Mouse (Mus musculus) left cerebral cortex, postnatal 25 days (tissue): ENCODE data around the gene Mrps34. TPM values are rescaled to one million over a fixed set of nuclear protein-coding genes. Genes with fewer than 3 reads are reported as not detected.

Experiments
- DNase-seq, 2 experiments: peaks; one replicate each; pipeline ENCODE4 v3.0.0; 2022; ENCODE audit warnings: low spot score in 2 of 2, mixed read lengths in 1 of 2
- intact Hi-C: fragments of 180-260 bp; cut with DNase I; formaldehyde crosslinking; loops from one replicate; pipeline ENCODE4 v1.15.1; 2025
- total RNA-seq, 2 experiments: library from RNA; stranded (reverse); gene quantifications; 2 replicates each; pipeline ENCODE4 v1.2.3; 2021

Mrps34 gene
- total RNA-seq, 2 experiments from 2014 or later = 64.6 to 69.9 TPM

- no peak for DNase-seq
- intact Hi-C loops = no loop called here
Measured at GRCm38 (mm10) chr17:24877336-24878116, 17.4 kb upstream of the Mrps34 start.

GRCm38 (mm10) chr17:24878117-24878397, 16.9 kb upstream of the Mrps34 start:
- DNase-seq = no peak
- intact Hi-C loops = no loop called here

- intact Hi-C loops = no loop called here
Measured at GRCm38 (mm10) chr17:24878531-24878930, 16.4 kb upstream of the Mrps34 start.

GRCm38 (mm10) chr17:24881738-24882440, 13.0 kb upstream of the Mrps34 start:
- intact Hi-C loops = loop anchor here (5.0 kb wide), 1 partner anchor 135 kb away; no protein-coding TSS in a partner anchor
- DNase-seq = no peak

More at GRCm38 (mm10) chr17:24878531-24878930, 16.4 kb upstream of the Mrps34 start:
- no peak for DNase-seq

GRCm38 (mm10) chr17:24884391-24884790, 10.5 kb upstream of the Mrps34 start:
- DNase-seq = no peak
- intact Hi-C loops = loop anchor here (5.0 kb wide), 1 partner anchor 137 kb away; no protein-coding TSS in a partner anchor

- no peak for DNase-seq
- intact Hi-C loops = no loop called here
Measured at GRCm38 (mm10) chr17:24885356-24886133, 9.4 kb upstream of the Mrps34 start.

GRCm38 (mm10) chr17:24886134-24886931, 8.6 kb upstream of the Mrps34 start, which contains the start of the genes Nubp2 and Spsb3:
Nubp2 (minus strand) TSS chr17:24886349.
Spsb3 (plus strand) TSS chr17:24886643.
- DNase-seq = peak; percentile 97 to 100
- intact Hi-C loops = no loop called here

- no peak for DNase-seq
- intact Hi-C loops = no loop called here
Measured at GRCm38 (mm10) chr17:24886932-24887271, 8.0 kb upstream of the Mrps34 start.

- intact Hi-C loops = no loop called here
- no peak for DNase-seq
Measured at GRCm38 (mm10) chr17:24887291-24888080, 7.4 kb upstream of the Mrps34 start.

- no peak for DNase-seq
- intact Hi-C loops = no loop called here
Measured at GRCm38 (mm10) chr17:24888862-24889261, 6.1 kb upstream of the Mrps34 start.

GRCm38 (mm10) chr17:24890151-24891092, 4.5 kb upstream of the Mrps34 start:
- no peak for DNase-seq
- intact Hi-C loops = no loop called here

GRCm38 (mm10) chr17:24891321-24891720, 3.6 kb upstream of the Mrps34 start:
- no peak for DNase-seq
- intact Hi-C loops = no loop called here

GRCm38 (mm10) chr17:24892785-24893184, 2.1 kb upstream of the Mrps34 start:
- intact Hi-C loops = no loop called here
- no peak for DNase-seq

GRCm38 (mm10) chr17:24893276-24893675, 1.6 kb upstream of the Mrps34 start:
- intact Hi-C loops = no loop called here

GRCm38 (mm10) chr17:24894061-24894994, 588 bp upstream of the Mrps34 start:
- DNase-seq = no peak
- intact Hi-C loops = no loop called here

More at GRCm38 (mm10) chr17:24893276-24893675, 1.6 kb upstream of the Mrps34 start:
- DNase-seq = no peak

GRCm38 (mm10) chr17:24895571-24896240, 790 bp downstream of the Mrps34 start:
- intact Hi-C loops = no loop called here

More at GRCm38 (mm10) chr17:24895571-24896240, 790 bp downstream of the Mrps34 start:
- no peak for DNase-seq
